Mouse (Mus musculus): Measurements from ENCODE around the gene Senp7. TPM values are rescaled to one million over a fixed set of nuclear protein-coding genes. Genes with fewer than 3 reads are reported as not detected.
"Not testable (repeated sequence)": the region's sequence is repeated elsewhere in the genome, so short reads cannot be mapped to it uniquely, and the experiment has no call there.

The Senp7 gene
- polyA plus RNA-seq, 1 experiment, result 24.4 TPM

DNA sequence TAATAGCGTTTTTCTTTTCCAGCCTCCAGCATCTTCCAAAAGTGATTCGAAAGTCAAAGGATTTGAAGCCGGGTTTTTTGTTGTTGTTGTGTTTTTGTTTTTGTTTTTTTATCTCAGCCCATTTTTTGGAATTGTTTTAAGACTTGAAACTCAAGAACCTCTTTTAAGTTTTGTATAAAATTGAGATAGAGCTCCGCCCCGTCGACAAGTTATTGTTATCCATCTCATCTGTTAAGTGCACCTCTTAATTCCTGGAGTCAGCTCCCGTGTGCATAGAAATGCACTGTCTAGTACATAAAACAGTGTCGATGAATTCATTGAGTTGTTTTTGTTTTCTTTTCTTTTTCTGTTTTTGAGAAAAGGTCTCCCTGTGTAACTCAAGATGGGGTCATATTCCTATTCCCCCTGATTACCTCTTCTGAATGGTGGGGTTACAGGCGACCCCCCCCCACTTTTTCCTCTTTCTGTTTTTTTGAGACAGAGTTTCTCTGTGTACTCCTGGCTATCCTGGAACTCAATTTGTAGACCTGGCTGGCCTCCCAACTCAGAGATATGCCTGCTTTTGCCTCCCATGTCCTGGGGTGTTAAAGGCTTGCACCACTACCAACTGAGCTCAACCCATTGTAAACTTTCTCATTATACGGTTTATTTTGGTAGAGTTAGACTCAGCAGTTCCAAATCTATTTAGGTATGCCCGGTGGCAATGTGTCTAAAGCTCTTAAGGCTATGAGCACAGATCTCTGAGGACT is 28.2 kb downstream of the Senp7 start:
- Histone ChIP-seq H3K4me1 (ENCODE audit: control insufficient read depth, insufficient read depth, low read length) (peaks cover 6% of the 10 kb centered on the region), H3K27ac (ENCODE audit: insufficient read depth, low read length) (no peak overlapping the region), H3K27me3 (ENCODE audit: control insufficient read depth, insufficient read depth, low read length, poor library complexity, severe bottlenecking) (no peaks in the 10 kb centered on the region), H3K4me3 (ENCODE audit: low read depth, low read length) (peak overlapping the region; percentile 92), H3K9me3 (replicated peaks; ENCODE audit: control insufficient read depth, insufficient read depth, low read length, poor library complexity, severe bottlenecking) (no peaks in the 10 kb centered on the region), H3K36me3 (ENCODE audit: control insufficient read depth, insufficient read depth, low read length, poor library complexity, severe bottlenecking) (no peaks in the 10 kb centered on the region), H3K9ac (ENCODE audit: low read depth, poor library complexity, severe bottlenecking) (peak overlapping the region; percentile 67)
- no peak for TF ChIP-seq EP300 (IDR thresholded peaks at IDR 0.05; ENCODE audit: insufficient read depth, low read depth, low read length)
- TF ChIP-seq CTCF (IDR thresholded peaks at IDR 0.05; ENCODE audit: low read depth, low read length), result no peak
- TF ChIP-seq POLR2A (IDR thresholded peaks at IDR 0.05; ENCODE audit: insufficient read depth, low read length), result no peak

GRCm38 (mm10) chr16:56079419-56079818 is 31.3 kb downstream of the Senp7 start:
- no peaks in the 10 kb centered on the region for H3K9me3 ChIP-seq (replicated peaks; ENCODE audit: control insufficient read depth, insufficient read depth, low read length, poor library complexity, severe bottlenecking)
- no peaks in the 10 kb centered on the region for H3K36me3 ChIP-seq (ENCODE audit: control insufficient read depth, insufficient read depth, low read length, poor library complexity, severe bottlenecking)
- no peaks in the 10 kb centered on the region for H3K27me3 ChIP-seq (ENCODE audit: control insufficient read depth, insufficient read depth, low read length, poor library complexity, severe bottlenecking)
- H3K4me1 ChIP-seq (ENCODE audit: control insufficient read depth, insufficient read depth, low read length), result peaks cover 3% of the 10 kb centered on the region
- no peak overlapping the region for H3K9ac ChIP-seq (ENCODE audit: low read depth, poor library complexity, severe bottlenecking)
- H3K4me3 ChIP-seq (ENCODE audit: low read depth, low read length), result no peak overlapping the region
- no peak overlapping the region for H3K27ac ChIP-seq (ENCODE audit: insufficient read depth, low read length)
- TF ChIP-seq POLR2A (IDR thresholded peaks at IDR 0.05; ENCODE audit: insufficient read depth, low read length) (no peak), EP300 (IDR thresholded peaks at IDR 0.05; ENCODE audit: insufficient read depth, low read depth, low read length) (no peak), CTCF (IDR thresholded peaks at IDR 0.05; ENCODE audit: low read depth, low read length) (no peak)

GRCm38 (mm10) chr16:56081691-56082090 is 33.6 kb downstream of the Senp7 start:
- no peak overlapping the region for H3K4me3 ChIP-seq (ENCODE audit: low read depth, low read length)
- H3K4me1 ChIP-seq (ENCODE audit: control insufficient read depth, insufficient read depth, low read length), result no peaks in the 10 kb centered on the region
- H3K27me3 ChIP-seq (ENCODE audit: control insufficient read depth, insufficient read depth, low read length, poor library complexity, severe bottlenecking), result no peaks in the 10 kb centered on the region
- H3K9me3 ChIP-seq (replicated peaks; ENCODE audit: control insufficient read depth, insufficient read depth, low read length, poor library complexity, severe bottlenecking), result no peaks in the 10 kb centered on the region
- no peak for TF ChIP-seq CTCF (IDR thresholded peaks at IDR 0.05; ENCODE audit: low read depth, low read length)
- TF ChIP-seq POLR2A (IDR thresholded peaks at IDR 0.05; ENCODE audit: insufficient read depth, low read length), result no peak
- TF ChIP-seq EP300 (IDR thresholded peaks at IDR 0.05; ENCODE audit: insufficient read depth, low read depth, low read length), result no peak
- no peak overlapping the region for H3K27ac ChIP-seq (ENCODE audit: insufficient read depth, low read length)
- H3K9ac ChIP-seq (ENCODE audit: low read depth, poor library complexity, severe bottlenecking), result no peak overlapping the region
- no peaks in the 10 kb centered on the region for H3K36me3 ChIP-seq (ENCODE audit: control insufficient read depth, insufficient read depth, low read length, poor library complexity, severe bottlenecking)

GRCm38 (mm10) chr16:56086336-56086735 is 38.2 kb downstream of the Senp7 start:
- TF ChIP-seq CTCF (IDR thresholded peaks at IDR 0.05; ENCODE audit: low read depth, low read length) (no peak), EP300 (IDR thresholded peaks at IDR 0.05; ENCODE audit: insufficient read depth, low read depth, low read length) (no peak), POLR2A (IDR thresholded peaks at IDR 0.05; ENCODE audit: insufficient read depth, low read length) (no peak)
- H3K36me3 ChIP-seq (ENCODE audit: control insufficient read depth, insufficient read depth, low read length, poor library complexity, severe bottlenecking), result no peaks in the 10 kb centered on the region
- H3K4me3 ChIP-seq (ENCODE audit: low read depth, low read length), result no peak overlapping the region
- H3K9me3 ChIP-seq (replicated peaks; ENCODE audit: control insufficient read depth, insufficient read depth, low read length, poor library complexity, severe bottlenecking), result no peaks in the 10 kb centered on the region
- no peak overlapping the region for H3K27ac ChIP-seq (ENCODE audit: insufficient read depth, low read length)
- no peak overlapping the region for H3K9ac ChIP-seq (ENCODE audit: low read depth, poor library complexity, severe bottlenecking)
- no peaks in the 10 kb centered on the region for H3K4me1 ChIP-seq (ENCODE audit: control insufficient read depth, insufficient read depth, low read length)
- no peaks in the 10 kb centered on the region for H3K27me3 ChIP-seq (ENCODE audit: control insufficient read depth, insufficient read depth, low read length, poor library complexity, severe bottlenecking)

GRCm38 (mm10) chr16:56090385-56090784 is 42.2 kb downstream of the Senp7 start:
- H3K4me3 ChIP-seq (ENCODE audit: low read depth, low read length), result no peak overlapping the region
- H3K9me3 ChIP-seq (replicated peaks; ENCODE audit: control insufficient read depth, insufficient read depth, low read length, poor library complexity, severe bottlenecking), result no peaks in the 10 kb centered on the region
- no peaks in the 10 kb centered on the region; the same call in 1 of the 2 replicates for H3K36me3 ChIP-seq (ENCODE audit: control insufficient read depth, insufficient read depth, low read length, poor library complexity, severe bottlenecking)
- TF ChIP-seq EP300 (IDR thresholded peaks at IDR 0.05; ENCODE audit: insufficient read depth, low read depth, low read length) (no peak), POLR2A (IDR thresholded peaks at IDR 0.05; ENCODE audit: insufficient read depth, low read length) (no peak), CTCF (IDR thresholded peaks at IDR 0.05; ENCODE audit: low read depth, low read length) (no peak)
- H3K27me3 ChIP-seq (ENCODE audit: control insufficient read depth, insufficient read depth, low read length, poor library complexity, severe bottlenecking), result no peaks in the 10 kb centered on the region
- no peak overlapping the region for H3K27ac ChIP-seq (ENCODE audit: insufficient read depth, low read length)
- H3K4me1 ChIP-seq (ENCODE audit: control insufficient read depth, insufficient read depth, low read length), result no peaks in the 10 kb centered on the region
- H3K9ac ChIP-seq (ENCODE audit: low read depth, poor library complexity, severe bottlenecking), result no peak overlapping the region

DNA sequence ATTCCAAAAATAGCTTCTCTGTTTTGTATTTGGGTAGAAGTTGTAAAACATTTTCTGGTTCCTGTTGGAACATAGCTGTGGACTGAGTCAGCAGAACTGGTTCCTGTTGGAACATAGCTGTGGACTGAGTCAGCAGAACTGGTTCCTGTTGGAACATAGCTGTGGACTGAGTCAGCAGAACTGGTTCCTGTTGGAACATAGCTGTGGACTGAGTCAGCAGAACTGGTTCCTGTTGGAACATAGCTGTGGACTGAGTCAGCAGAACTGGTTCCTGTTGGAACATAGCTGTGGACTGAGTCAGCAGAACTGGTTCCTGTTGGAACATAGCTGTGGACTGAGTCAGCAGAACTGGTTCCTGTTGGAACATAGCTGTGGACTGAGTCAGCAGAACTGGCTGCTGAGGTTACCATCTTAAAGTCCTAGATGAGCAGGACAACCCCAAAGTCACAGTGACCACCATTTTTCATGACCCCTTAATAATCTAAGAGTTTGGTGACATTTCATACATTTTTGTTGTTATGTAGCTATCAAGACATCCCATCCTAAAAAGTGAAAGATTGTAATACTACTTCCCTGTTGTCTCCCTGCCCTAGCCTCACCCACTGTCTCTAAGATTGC is 48.4 kb downstream of the Senp7 start:
- not testable (repeated sequence) for H3K27me3 ChIP-seq (ENCODE audit: control insufficient read depth, insufficient read depth, low read length, poor library complexity, severe bottlenecking); H3K36me3 ChIP-seq (ENCODE audit: control insufficient read depth, insufficient read depth, low read length, poor library complexity, severe bottlenecking); H3K27ac ChIP-seq (ENCODE audit: insufficient read depth, low read length)

More for the DNA sequence above, 48.4 kb downstream of the Senp7 start:
- not testable (repeated sequence) for H3K9ac ChIP-seq (ENCODE audit: low read depth, poor library complexity, severe bottlenecking); H3K4me3 ChIP-seq (ENCODE audit: low read depth, low read length); H3K9me3 ChIP-seq (replicated peaks; ENCODE audit: control insufficient read depth, insufficient read depth, low read length, poor library complexity, severe bottlenecking); H3K4me1 ChIP-seq (ENCODE audit: control insufficient read depth, insufficient read depth, low read length)
